Mouse (Mus musculus): ENCODE results near the gene Ythdf2.

- no peak for TF ChIP-seq CTCF (IDR thresholded peaks at IDR 0.05; ENCODE audit: extremely low read depth, insufficient read depth, low read length)
- no peak for TF ChIP-seq POLR2A (IDR thresholded peaks at IDR 0.05; ENCODE audit: extremely low read depth, insufficient read depth, low read length)
These were observed 2.8 kb downstream of the Ythdf2 start for GRCm38 (mm10) chr4:132209299-132209698.
